Mouse (Mus musculus): ENCODE data around the gene Notch2. TPM values are rescaled to one million over a fixed set of nuclear protein-coding genes. Genes with fewer than 3 reads are reported as not detected.

Notch2 gene
- total and polyA plus RNA-seq, 3 experiments, result 3.3 to 11.3 (median 11.1) TPM

DNA sequence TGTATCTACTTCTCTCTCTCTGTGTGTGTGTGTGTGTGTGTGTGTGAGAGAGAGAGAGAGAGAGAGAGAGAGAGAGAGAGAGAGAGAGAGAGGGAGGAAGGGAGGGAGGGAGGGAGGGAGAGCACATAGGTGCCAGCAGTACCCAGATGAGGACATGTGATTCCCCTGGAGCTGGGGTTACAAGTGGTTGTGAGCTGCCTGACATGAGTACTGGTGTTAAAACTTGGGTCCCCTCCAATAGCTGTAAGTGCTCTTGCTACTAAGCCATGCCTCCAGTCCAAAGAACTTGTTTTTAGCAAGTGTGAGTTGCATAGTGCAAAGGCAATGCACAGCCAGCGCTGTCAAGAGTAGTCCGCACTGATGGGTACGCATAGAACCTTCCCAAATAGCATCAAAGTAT, 26.2 kb upstream of the Notch2 start:
- dilution Hi-C loops (cut with MboI; ENCODE audit: extremely low pct_ligation_motif_present, extremely low pct_unique_long_range_greater_than_20kb, low sequenced_read_pairs), result no loop called here
- no peaks in the 10 kb centered on the region for H3K27me3 ChIP-seq (replicated peaks)
- TF ChIP-seq BHLHE40 (IDR thresholded peaks at IDR 0.05; ENCODE audit: low read depth, low read length), result no peak
- no peak for TF ChIP-seq KAT2A (IDR thresholded peaks at IDR 0.05; ENCODE audit: insufficient replicate concordance, low read length)
- no peak for TF ChIP-seq CTCF (conservative IDR thresholded peaks at IDR 0.05 in 1 of 2, IDR thresholded peaks at IDR 0.05 in 1 of 2; ENCODE audit: low read depth in 2 of 2, low read length in 2 of 2)
- TF ChIP-seq UBTF (IDR thresholded peaks at IDR 0.05; ENCODE audit: low read depth, low read length), result no peak
- no peak for TF ChIP-seq USF1 (IDR thresholded peaks at IDR 0.05; ENCODE audit: low read depth, low read length)
- no peak for TF ChIP-seq GABPA (IDR thresholded peaks at IDR 0.05; ENCODE audit: insufficient replicate concordance, low read depth, low read length)
- no peak for TF ChIP-seq NRF1 (IDR thresholded peaks at IDR 0.05; ENCODE audit: low read depth, low read length)
- no peak overlapping the region for H3K9ac ChIP-seq (ENCODE audit: insufficient read depth, low read depth)
- H3K27ac ChIP-seq (ENCODE audit: insufficient read depth, low read depth), result no peak overlapping the region
- in situ Hi-C loops (cut with MboI; ENCODE audit: low pct_ligation_motif_present, low pct_unique_long_range_greater_than_20kb, low sequenced_read_pairs), result no loop called here
- H3K4me1 ChIP-seq (ENCODE audit: control insufficient read depth in 1 of 2, insufficient read depth in 2 of 2), result peaks cover 0 to 24% of the 10 kb centered on the region in 2 experiments; a peak in 2 of 4 replicates
- H3K79me2 ChIP-seq (replicated peaks; ENCODE audit: control insufficient read depth, extremely low read depth, insufficient read depth, poor library complexity, severe bottlenecking), result no peaks in the 10 kb centered on the region
- no peaks in the 10 kb centered on the region for H3K9me3 ChIP-seq (replicated peaks; ENCODE audit: low read length)
- no peak overlapping the region for H3K4me3 ChIP-seq (replicated peaks in 1 of 3; ENCODE audit: low read depth in 2 of 3, low read length in 2 of 3, poor library complexity in 1 of 3)
- no peaks in the 10 kb centered on the region for H3K36me3 ChIP-seq (replicated peaks in 1 of 2; ENCODE audit: control insufficient read depth in 1 of 2, insufficient read depth in 1 of 2, low read length in 1 of 2)
- H3K4me2 ChIP-seq (ENCODE audit: insufficient read depth, low read depth, poor library complexity, severe bottlenecking), result no peak overlapping the region
- DNase-seq (ENCODE audit: extremely low read depth), result no peak

DNA sequence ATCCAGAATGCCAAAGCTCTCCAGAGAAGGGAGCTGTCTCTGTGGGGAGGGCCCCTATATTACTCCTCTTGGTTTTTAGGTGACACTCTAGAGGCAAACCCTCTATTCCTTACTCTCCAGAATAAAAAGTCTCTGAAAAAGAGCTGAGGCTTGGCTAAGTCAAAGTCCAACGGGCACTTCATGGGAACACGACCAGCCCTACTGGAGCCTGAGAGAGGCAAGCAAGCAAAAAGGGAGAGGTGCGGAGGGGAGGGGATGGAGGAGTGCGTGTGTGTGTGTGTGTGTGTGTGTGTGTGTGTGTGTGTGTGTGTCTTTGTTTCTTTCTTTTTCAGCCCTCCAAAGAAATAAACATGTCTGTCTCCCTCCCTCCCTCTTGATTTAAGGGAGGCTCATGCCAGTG, 24.6 kb upstream of the Notch2 start:
- Histone ChIP-seq H3K4me1 (ENCODE audit: control insufficient read depth in 1 of 2, insufficient read depth in 2 of 2) (peaks cover 0 to 36% of the 10 kb centered on the region in 2 experiments; a peak in 2 of 4 replicates), H3K27ac (ENCODE audit: insufficient read depth, low read depth) (no peak overlapping the region), H3K4me2 (ENCODE audit: insufficient read depth, low read depth, poor library complexity, severe bottlenecking) (no peak overlapping the region), H3K4me3 (replicated peaks in 1 of 3; ENCODE audit: low read depth in 2 of 3, low read length in 2 of 3, poor library complexity in 1 of 3) (no peak overlapping the region), H3K9ac (ENCODE audit: insufficient read depth, low read depth) (no peak overlapping the region), H3K9me3 (replicated peaks; ENCODE audit: low read length) (no peaks in the 10 kb centered on the region), H3K36me3 (replicated peaks in 1 of 2; ENCODE audit: control insufficient read depth in 1 of 2, insufficient read depth in 1 of 2, low read length in 1 of 2) (no peaks in the 10 kb centered on the region), H3K27me3 (replicated peaks) (no peaks in the 10 kb centered on the region), H3K79me2 (replicated peaks; ENCODE audit: control insufficient read depth, extremely low read depth, insufficient read depth, poor library complexity, severe bottlenecking) (no peaks in the 10 kb centered on the region)
- in situ Hi-C loops (cut with MboI; ENCODE audit: low pct_ligation_motif_present, low pct_unique_long_range_greater_than_20kb, low sequenced_read_pairs), result no loop called here
- dilution Hi-C loops (cut with MboI; ENCODE audit: extremely low pct_ligation_motif_present, extremely low pct_unique_long_range_greater_than_20kb, low sequenced_read_pairs), result no loop called here
- no peak for DNase-seq (ENCODE audit: extremely low read depth)
- TF ChIP-seq E2F4 (IDR thresholded peaks at IDR 0.05; ENCODE audit: insufficient replicate concordance, low read depth, low read length) (no peak), ZC3H11A (IDR thresholded peaks at IDR 0.05; ENCODE audit: low read depth, low read length) (no peak), NELFE (IDR thresholded peaks at IDR 0.05; ENCODE audit: low read depth, low read length) (no peak), SIN3A (IDR thresholded peaks at IDR 0.05; ENCODE audit: low read length) (no peak), NRF1 (IDR thresholded peaks at IDR 0.05; ENCODE audit: low read depth, low read length) (no peak), MAFK (IDR thresholded peaks at IDR 0.05; ENCODE audit: insufficient replicate concordance, low read length) (no peak), MAZ (IDR thresholded peaks at IDR 0.05; ENCODE audit: low read depth, low read length) (no peak), MXI1 (IDR thresholded peaks at IDR 0.05; ENCODE audit: low read depth, low read length) (no peak), TBP (conservative IDR thresholded peaks at IDR 0.05; ENCODE audit: low read depth, low read length) (no peak)

Data from CH12.LX (cell line).